Mouse (Mus musculus): ENCODE measurements around the gene Crb2. TPM values are rescaled to one million over a fixed set of nuclear protein-coding genes. Genes with fewer than 3 reads are reported as not detected.

Gene Crb2
- 3.5 and 5.8 TPM in 2 replicates for polyA plus RNA-seq (2014; fragmentation: Nextera tagmentation; extraction: Ambion mirVana)

DNA sequence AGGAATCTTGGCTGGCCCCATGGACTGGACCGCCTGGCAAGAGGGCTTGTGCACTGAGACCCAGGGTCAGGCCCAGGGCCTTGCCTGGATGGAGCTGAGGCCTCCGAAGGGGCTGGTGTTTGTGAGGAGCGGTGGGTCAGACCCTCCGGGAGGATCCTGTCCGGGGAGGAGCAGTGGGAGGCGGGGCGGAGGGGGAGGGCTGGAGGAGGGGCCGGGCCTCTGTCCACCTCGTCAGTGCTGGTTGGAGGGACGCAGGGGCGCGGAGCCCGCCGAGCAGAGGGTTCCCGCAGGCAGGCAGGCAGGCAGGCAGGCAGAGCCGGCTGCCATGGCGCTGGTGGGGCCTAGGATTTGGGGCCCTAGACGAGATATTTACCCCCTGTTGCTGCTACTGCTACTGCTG lies at the start of gene Crb2:
Crb2 (plus strand) TSS at position 234 of the 400 bp plus-strand sequence.
- Histone ChIP-seq H3K27ac (replicated peaks; ENCODE audit: low read depth, low read length) (peak within 1 kb of the TSS; percentile 67), H3K27me3 (ENCODE audit: control insufficient read depth, insufficient read depth, low read length) (no peaks in the 10 kb centered on the region), H3K9me3 (ENCODE audit: control insufficient read depth, low read length) (no peaks in the 10 kb centered on the region), H3K9ac (replicated peaks; ENCODE audit: low read length) (peak within 1 kb of the TSS; percentile 34), H3K4me2 (ENCODE audit: low read length) (peak within 1 kb of the TSS; percentile 53), H3K4me3 (replicated peaks; ENCODE audit: low read depth, low read length) (peak within 1 kb of the TSS; percentile 36), H3K36me3 (ENCODE audit: control insufficient read depth, insufficient read depth, low read length) (no peaks in the 10 kb centered on the region), H3K4me1 (ENCODE audit: control insufficient read depth, insufficient read depth, low read length) (peaks cover 53% of the 10 kb centered on the region)
- DNase-seq (peak; percentile 65), ATAC-seq (ENCODE audit: low FRiP score, low TSS enrichment) (peak; percentile 34; the same call in 1 of the 2 replicates)
- WGBS, result 2% methylated on average over 17 of the region's 18 CpGs

DNA sequence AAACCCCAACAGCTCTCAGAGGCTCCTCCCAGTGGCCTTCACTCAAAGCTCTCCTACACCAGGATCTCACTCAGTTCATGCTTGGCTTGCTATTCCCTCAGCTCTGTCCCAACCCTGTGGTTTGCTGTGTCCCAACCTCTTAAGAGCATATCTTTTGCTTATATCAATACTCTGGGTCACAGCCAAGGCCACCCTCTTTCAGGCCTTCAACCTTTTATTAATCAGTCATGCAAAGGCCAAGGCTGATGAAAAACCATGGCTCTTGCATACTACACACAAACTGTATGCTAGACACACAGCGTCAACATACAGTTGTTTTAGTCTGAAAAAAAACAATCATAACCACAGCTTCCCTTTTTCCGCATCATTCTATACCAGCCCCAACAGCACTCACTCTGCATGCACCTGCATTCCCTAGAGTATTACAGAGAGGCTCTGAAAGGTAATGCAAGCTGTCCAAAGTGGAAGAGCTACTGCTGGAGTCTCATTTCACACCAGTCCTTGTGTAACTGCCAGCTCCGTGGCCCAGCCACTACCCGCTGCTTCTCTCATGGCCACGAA lies 44.7 kb upstream of the Crb2 start:
- Histone ChIP-seq H3K27ac (replicated peaks; ENCODE audit: low read depth, low read length) (no peak overlapping the region), H3K4me2 (ENCODE audit: low read length) (no peak overlapping the region), H3K36me3 (ENCODE audit: control insufficient read depth, insufficient read depth, low read length) (no peaks in the 10 kb centered on the region), H3K27me3 (ENCODE audit: control insufficient read depth, insufficient read depth, low read length) (no peaks in the 10 kb centered on the region), H3K9me3 (ENCODE audit: control insufficient read depth, low read length) (no peaks in the 10 kb centered on the region), H3K9ac (replicated peaks; ENCODE audit: low read length) (no peak overlapping the region), H3K4me3 (replicated peaks; ENCODE audit: low read depth, low read length) (no peak overlapping the region), H3K4me1 (ENCODE audit: control insufficient read depth, insufficient read depth, low read length) (peaks cover 8% of the 10 kb centered on the region; the same call in 1 of the 2 replicates)
- no peak for ATAC-seq (ENCODE audit: low FRiP score, low TSS enrichment)
- 93% methylated on average over 5 of the region's 5 CpGs for WGBS
- DNase-seq, result no peak

DNA sequence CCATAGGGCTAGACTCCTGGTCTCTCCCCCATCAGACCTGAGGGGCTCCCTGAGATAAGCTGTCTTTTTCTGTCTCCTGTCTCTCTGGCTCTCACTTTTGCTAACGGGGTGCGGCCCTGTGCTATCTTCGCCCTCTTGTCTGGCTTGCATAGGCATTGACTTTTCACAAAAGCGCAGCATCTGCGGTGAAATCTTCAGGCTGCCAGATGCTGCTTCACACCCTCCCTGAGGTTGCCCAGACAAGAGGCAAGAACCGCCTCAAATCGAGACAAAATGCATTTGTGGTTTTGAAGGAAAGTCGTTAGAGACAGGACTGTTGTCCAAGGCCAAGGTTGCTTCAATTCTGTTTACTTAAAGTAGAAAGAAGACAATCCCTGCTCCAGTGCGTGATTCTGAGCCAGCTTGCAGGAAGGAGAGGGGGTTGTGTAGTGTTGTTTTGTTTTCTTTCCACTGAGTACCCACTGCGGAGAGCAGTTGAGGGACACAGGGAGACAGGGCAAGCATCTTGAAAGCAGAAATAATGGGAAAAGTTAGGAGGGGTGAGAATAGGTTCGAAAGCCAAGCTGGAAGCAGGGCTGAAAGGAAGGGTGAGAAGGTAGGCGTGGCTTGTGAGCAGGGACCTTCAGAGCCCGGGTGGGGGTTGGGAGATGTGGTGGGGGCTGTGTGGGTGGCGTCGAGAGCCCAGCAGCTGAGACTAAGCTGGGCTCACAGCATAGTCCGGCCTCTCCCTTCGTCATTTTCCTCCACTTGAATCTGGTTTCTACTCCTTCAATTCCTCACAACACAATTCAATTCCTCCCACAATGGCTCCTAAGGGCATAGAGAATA lies 40.9 kb upstream of the Crb2 start:
- H3K36me3 ChIP-seq (ENCODE audit: control insufficient read depth, insufficient read depth, low read length), result no peaks in the 10 kb centered on the region
- H3K4me2 ChIP-seq (ENCODE audit: low read length), result peak overlapping the region; percentile 29
- H3K9me3 ChIP-seq (ENCODE audit: control insufficient read depth, low read length), result no peaks in the 10 kb centered on the region
- 12% methylated on average over 17 of the region's 17 CpGs for WGBS
- peaks cover 8% of the 10 kb centered on the region; the same call in 1 of the 2 replicates for H3K4me1 ChIP-seq (ENCODE audit: control insufficient read depth, insufficient read depth, low read length)
- 0 out of 2 replicates have a peak overlapping the region, but pooled peaks have one; percentile 55 for H3K27ac ChIP-seq (replicated peaks; ENCODE audit: low read depth, low read length)
- peak; percentile 57 for DNase-seq
- no peak overlapping the region for H3K4me3 ChIP-seq (replicated peaks; ENCODE audit: low read depth, low read length)
- no peaks in the 10 kb centered on the region for H3K27me3 ChIP-seq (ENCODE audit: control insufficient read depth, insufficient read depth, low read length)
- no peak for ATAC-seq (ENCODE audit: low FRiP score, low TSS enrichment)
- no peak overlapping the region for H3K9ac ChIP-seq (replicated peaks; ENCODE audit: low read length)

DNA sequence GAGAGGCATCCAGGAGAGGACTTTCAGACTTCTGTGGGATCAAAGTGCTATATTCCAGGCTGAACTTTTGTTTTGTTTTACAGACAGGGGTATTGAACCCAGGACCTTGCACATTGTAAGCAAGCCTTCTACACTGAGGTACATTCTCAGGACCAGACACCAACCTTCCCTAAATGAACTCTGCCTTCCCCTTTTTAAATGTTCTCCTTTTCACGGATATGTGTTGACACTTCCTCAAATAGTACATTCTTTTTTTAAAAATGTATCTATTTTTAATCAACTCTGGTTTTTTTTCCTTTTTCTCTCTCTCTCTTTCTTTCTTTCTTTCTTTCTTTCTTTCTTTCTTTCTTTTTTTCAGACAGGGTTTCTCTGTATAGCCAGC lies 40.3 kb upstream of the Crb2 start:
- Histone ChIP-seq H3K4me3 (replicated peaks; ENCODE audit: low read depth, low read length) (no peak overlapping the region), H3K9me3 (ENCODE audit: control insufficient read depth, low read length) (no peaks in the 10 kb centered on the region), H3K9ac (replicated peaks; ENCODE audit: low read length) (no peak overlapping the region), H3K4me1 (ENCODE audit: control insufficient read depth, insufficient read depth, low read length) (peaks cover 8% of the 10 kb centered on the region; the same call in 1 of the 2 replicates), H3K36me3 (ENCODE audit: control insufficient read depth, insufficient read depth, low read length) (no peaks in the 10 kb centered on the region), H3K27me3 (ENCODE audit: control insufficient read depth, insufficient read depth, low read length) (no peaks in the 10 kb centered on the region), H3K27ac (replicated peaks; ENCODE audit: low read depth, low read length) (no peak overlapping the region), H3K4me2 (ENCODE audit: low read length) (peak overlapping the region; percentile 29; the same call in 1 of the 2 replicates)
- DNase-seq (no peak), ATAC-seq (ENCODE audit: low FRiP score, low TSS enrichment) (no peak)
- WGBS, result 79% methylated on average over 1 of the region's 1 CpGs

DNA sequence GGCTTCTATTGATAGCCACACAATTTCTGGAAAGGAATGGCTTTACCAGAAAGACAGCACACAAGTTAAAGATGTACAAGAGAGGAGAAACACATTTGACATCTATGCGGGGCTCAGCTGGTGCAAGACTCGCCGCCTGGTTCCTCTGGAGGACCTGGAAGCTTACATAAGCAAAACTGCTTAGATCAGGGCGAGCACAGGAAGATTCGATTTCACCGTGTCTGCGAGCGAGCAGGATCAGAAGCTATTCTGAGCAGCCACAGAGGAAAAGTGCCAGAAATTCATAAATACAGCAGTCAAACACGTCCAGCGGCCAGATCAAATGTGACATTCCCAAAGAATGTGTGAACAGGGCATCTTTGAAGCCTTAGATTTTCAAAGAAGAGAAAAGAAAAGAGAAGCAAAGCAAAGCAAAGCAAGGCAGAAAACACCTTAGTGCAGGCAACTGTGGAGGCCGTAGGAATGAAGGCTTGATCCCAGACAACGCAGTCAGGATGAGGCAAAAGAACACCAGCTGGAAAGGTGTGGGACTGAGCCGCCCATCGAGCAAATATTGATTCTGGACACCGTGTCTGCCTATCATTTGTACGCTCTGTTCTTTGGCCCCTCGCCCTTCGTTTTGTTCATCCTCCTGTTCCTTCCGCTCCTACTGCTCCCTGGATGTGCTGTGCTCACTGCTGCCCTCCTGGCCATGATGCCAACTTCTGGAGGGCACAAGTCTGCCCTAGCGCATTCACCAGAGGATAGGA lies 34.1 kb upstream of the Crb2 start:
- Histone ChIP-seq H3K9me3 (ENCODE audit: control insufficient read depth, low read length) (no peaks in the 10 kb centered on the region), H3K4me1 (ENCODE audit: control insufficient read depth, insufficient read depth, low read length) (peaks cover 7% of the 10 kb centered on the region; the same call in 1 of the 2 replicates), H3K36me3 (ENCODE audit: control insufficient read depth, insufficient read depth, low read length) (no peaks in the 10 kb centered on the region), H3K9ac (replicated peaks; ENCODE audit: low read length) (no peak overlapping the region), H3K27ac (replicated peaks; ENCODE audit: low read depth, low read length) (peak overlapping the region; percentile 70), H3K4me3 (replicated peaks; ENCODE audit: low read depth, low read length) (no peak overlapping the region), H3K27me3 (ENCODE audit: control insufficient read depth, insufficient read depth, low read length) (no peaks in the 10 kb centered on the region), H3K4me2 (ENCODE audit: low read length) (no peak overlapping the region)
- WGBS, result 69% methylated on average over 20 of the region's 20 CpGs
- DNase-seq, result peak; percentile 59
- no peak for ATAC-seq (ENCODE audit: low FRiP score, low TSS enrichment)

DNA sequence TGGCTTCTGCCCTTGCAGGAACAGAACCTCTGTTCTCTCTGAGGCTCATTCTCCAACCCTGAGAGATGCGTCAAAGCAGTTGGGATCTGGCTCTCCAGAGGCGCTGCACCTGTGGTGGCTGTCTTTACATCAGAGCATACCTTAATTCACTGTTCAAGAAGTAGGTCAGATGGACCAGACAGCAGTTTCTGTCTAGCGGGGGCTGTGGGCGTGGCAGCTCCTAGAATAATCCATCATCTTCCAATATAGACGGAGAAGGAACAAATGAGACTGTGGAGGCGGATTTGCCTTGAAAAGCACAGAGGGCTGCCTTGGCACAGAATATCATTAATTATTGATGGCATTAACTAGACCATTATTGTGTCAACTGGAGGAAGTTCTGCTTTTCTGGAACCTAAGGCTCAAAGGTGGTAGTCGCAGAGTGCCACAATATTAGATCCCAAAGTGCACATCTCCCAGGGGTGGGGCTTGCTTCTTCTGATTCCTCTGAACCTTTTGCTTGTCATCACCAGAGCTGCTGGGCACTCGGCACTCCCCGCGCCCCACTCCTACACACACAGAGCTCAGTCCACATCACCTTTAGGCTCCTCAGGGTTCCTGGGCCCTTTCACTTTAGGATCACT lies 31.2 kb upstream of the Crb2 start:
- WGBS, result 84% methylated on average over 10 of the region's 10 CpGs
- DNase-seq (no peak), ATAC-seq (ENCODE audit: low FRiP score, low TSS enrichment) (no peak)
- peaks cover 10% of the 10 kb centered on the region; the same call in 1 of the 2 replicates for H3K4me1 ChIP-seq (ENCODE audit: control insufficient read depth, insufficient read depth, low read length)
- H3K9me3 ChIP-seq (ENCODE audit: control insufficient read depth, low read length), result no peaks in the 10 kb centered on the region
- no peak overlapping the region for H3K9ac ChIP-seq (replicated peaks; ENCODE audit: low read length)
- no peaks in the 10 kb centered on the region for H3K36me3 ChIP-seq (ENCODE audit: control insufficient read depth, insufficient read depth, low read length)
- no peak overlapping the region for H3K27ac ChIP-seq (replicated peaks; ENCODE audit: low read depth, low read length)
- H3K4me2 ChIP-seq (ENCODE audit: low read length), result no peak overlapping the region
- no peaks in the 10 kb centered on the region for H3K27me3 ChIP-seq (ENCODE audit: control insufficient read depth, insufficient read depth, low read length)
- H3K4me3 ChIP-seq (replicated peaks; ENCODE audit: low read depth, low read length), result no peak overlapping the region

DNA sequence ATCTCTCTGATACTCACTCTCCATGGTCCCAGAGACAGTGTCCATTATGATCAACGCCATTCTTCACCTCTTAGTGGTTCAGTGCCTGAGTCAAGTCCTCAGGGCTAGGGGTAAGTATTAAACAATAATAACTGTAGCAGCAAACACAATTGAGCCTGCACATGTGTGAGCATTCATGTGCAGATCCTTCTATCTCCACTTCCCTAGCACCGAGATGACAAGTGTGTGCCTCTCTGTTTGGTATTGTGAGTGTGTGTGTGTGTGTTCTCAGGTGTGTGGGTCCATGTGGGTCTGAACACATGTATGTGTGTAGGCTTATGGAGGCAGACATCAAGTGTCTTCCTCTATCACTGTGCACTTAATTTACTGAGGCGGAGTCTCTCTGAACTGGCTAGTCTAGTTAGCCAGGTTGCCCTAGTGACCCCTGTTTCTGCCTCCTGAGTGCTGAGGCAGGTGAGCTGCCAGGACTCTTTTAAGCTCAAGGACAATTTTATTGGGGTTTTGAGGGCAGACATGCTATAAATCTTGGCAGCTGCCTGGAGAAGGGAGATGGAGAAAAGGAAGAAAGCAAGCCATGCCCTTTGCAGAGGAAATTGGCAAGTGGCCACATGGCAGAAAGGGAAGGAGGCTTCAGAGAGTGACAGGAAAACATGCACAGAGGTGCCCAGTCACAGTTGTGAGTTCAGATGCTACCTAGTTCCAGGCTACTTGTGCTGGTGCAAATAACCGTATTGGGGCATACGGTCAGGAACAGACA lies 29.6 kb upstream of the Crb2 start:
- Histone ChIP-seq H3K9me3 (ENCODE audit: control insufficient read depth, low read length) (no peaks in the 10 kb centered on the region), H3K27me3 (ENCODE audit: control insufficient read depth, insufficient read depth, low read length) (no peaks in the 10 kb centered on the region), H3K4me1 (ENCODE audit: control insufficient read depth, insufficient read depth, low read length) (0 out of 2 replicates have a peak, but pooled peaks cover 6% of the 10 kb centered on the region), H3K4me2 (ENCODE audit: low read length) (no peak overlapping the region), H3K4me3 (replicated peaks; ENCODE audit: low read depth, low read length) (no peak overlapping the region), H3K9ac (replicated peaks; ENCODE audit: low read length) (no peak overlapping the region), H3K36me3 (ENCODE audit: control insufficient read depth, insufficient read depth, low read length) (no peaks in the 10 kb centered on the region), H3K27ac (replicated peaks; ENCODE audit: low read depth, low read length) (no peak overlapping the region)
- DNase-seq (no peak), ATAC-seq (ENCODE audit: low FRiP score, low TSS enrichment) (no peak)
- WGBS, result 89% methylated on average over 5 of the region's 5 CpGs

DNA sequence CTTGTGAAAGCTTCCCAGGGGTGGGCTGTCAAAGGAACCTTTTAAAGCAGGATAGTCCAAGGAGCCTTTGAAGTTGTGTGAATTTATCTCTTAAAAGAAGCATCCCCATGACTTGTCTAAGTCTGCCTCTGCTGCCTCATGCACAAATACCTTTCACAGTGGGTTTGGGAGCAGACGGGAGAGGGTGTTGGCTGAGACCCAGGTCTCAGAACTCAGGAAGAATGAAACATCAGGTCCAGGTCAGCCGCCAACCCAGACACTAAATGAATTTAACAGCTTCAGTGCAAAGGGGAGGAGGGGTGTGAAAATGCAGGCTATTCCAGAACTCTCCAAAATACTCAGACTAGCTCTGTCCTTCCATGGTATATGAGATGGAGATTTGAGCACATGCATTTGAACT lies 28.1 kb upstream of the Crb2 start:
- no peak for DNase-seq
- H3K27ac ChIP-seq (replicated peaks; ENCODE audit: low read depth, low read length), result no peak overlapping the region
- H3K4me2 ChIP-seq (ENCODE audit: low read length), result no peak overlapping the region
- H3K4me1 ChIP-seq (ENCODE audit: control insufficient read depth, insufficient read depth, low read length), result 0 out of 2 replicates have a peak, but pooled peaks cover 3% of the 10 kb centered on the region
- H3K27me3 ChIP-seq (ENCODE audit: control insufficient read depth, insufficient read depth, low read length), result no peaks in the 10 kb centered on the region
- H3K4me3 ChIP-seq (replicated peaks; ENCODE audit: low read depth, low read length), result no peak overlapping the region
- no peak for ATAC-seq (ENCODE audit: low FRiP score, low TSS enrichment)
- no peak overlapping the region for H3K9ac ChIP-seq (replicated peaks; ENCODE audit: low read length)
- H3K36me3 ChIP-seq (ENCODE audit: control insufficient read depth, insufficient read depth, low read length), result no peaks in the 10 kb centered on the region
- 37% methylated on average over 2 of the region's 2 CpGs for WGBS
- no peaks in the 10 kb centered on the region for H3K9me3 ChIP-seq (ENCODE audit: control insufficient read depth, low read length)
